Mouse (Mus musculus) CH12.LX (cell line): ENCODE results near the gene Psmd2. TPM values are rescaled to one million over a fixed set of nuclear protein-coding genes. Genes with fewer than 3 reads are reported as not detected.

Experiments
- DNase-seq: peaks from one replicate; pipeline ENCODE4 v3.0.0-alpha.2; 2013; ENCODE audit errors: extremely low read depth
- H3K27ac ChIP-seq: 2 replicates; pipeline ENCODE4 v1.5.1; 2012; ENCODE audit warnings: low read depth, mild to moderate bottlenecking, control low read depth, moderate library complexity; ENCODE audit not compliant: insufficient read depth
- H3K27me3 ChIP-seq: replicated peaks from 2 replicates; pipeline ENCODE3; 2012; ENCODE audit warnings: inconsistent platforms
- H3K36me3 ChIP-seq, 2 experiments: replicated peaks in 1 of 2; 2 replicates each; pipeline versions ENCODE3 to v1.6.1; 2012; ENCODE audit warnings: inconsistent platforms in 1 of 2, low read length in 1 of 2, mild to moderate bottlenecking in 1 of 2, mixed read lengths in 1 of 2, moderate library complexity in 1 of 2; ENCODE audit not compliant: control insufficient read depth in 1 of 2, insufficient read depth in 1 of 2
- H3K4me1 ChIP-seq, 2 experiments: 2 replicates each; pipeline ENCODE4 v1.6.1; 2012; ENCODE audit warnings: inconsistent platforms in 1 of 2, moderate library complexity in 1 of 2; ENCODE audit not compliant: insufficient read depth in 2 of 2, control insufficient read depth in 1 of 2
- H3K4me2 ChIP-seq: 2 replicates; pipeline ENCODE4 v1.6.1; 2012; ENCODE audit warnings: low read depth, mild to moderate bottlenecking, control low read depth; ENCODE audit not compliant: poor library complexity, insufficient read depth, severe bottlenecking
- H3K4me3 ChIP-seq, 3 experiments: fragments of 150-350 bp in 1 of 3; sonication (generic) in 1 of 3; replicated peaks in 1 of 3; 2 replicates each; pipeline versions ENCODE3 to v1.5.1; 2011 to 2012; ENCODE audit warnings: low read depth in 2 of 3, low read length in 2 of 3, mild to moderate bottlenecking in 2 of 3, moderate library complexity in 2 of 3, control low read depth in 1 of 3, improper control_type of control experiment in 1 of 3, inconsistent platforms in 1 of 3, mixed read lengths in 1 of 3; ENCODE audit not compliant: poor library complexity in 1 of 3
- H3K79me2 ChIP-seq: replicated peaks from 2 replicates; pipeline ENCODE4 v1.6.1; 2012; ENCODE audit warnings: mild to moderate bottlenecking, moderate library complexity; ENCODE audit not compliant: control insufficient read depth, poor library complexity, insufficient read depth, severe bottlenecking; ENCODE audit errors: extremely low read depth
- H3K9ac ChIP-seq: 2 replicates; pipeline ENCODE4 v1.6.1; 2012; ENCODE audit warnings: low read depth, mild to moderate bottlenecking, control low read depth, moderate library complexity; ENCODE audit not compliant: insufficient read depth
- H3K9me3 ChIP-seq: replicated peaks from 2 replicates; pipeline ENCODE3; 2012; ENCODE audit warnings: low read length, inconsistent platforms, mixed read lengths
- CHD1 ChIP-seq: IDR thresholded peaks from 2 replicates; pipeline ENCODE4 v1.6.1; 2012; ENCODE audit warnings: low read depth, low read length, improper control_type of control experiment, inconsistent platforms
- CHD2 ChIP-seq: IDR thresholded peaks from 2 replicates; pipeline ENCODE4 v1.6.1; 2011; ENCODE audit warnings: low read length, improper control_type of control experiment
- E2F4 ChIP-seq: IDR thresholded peaks from 2 replicates; pipeline ENCODE4 v1.6.1; 2011; ENCODE audit warnings: low read depth, low read length, improper control_type of control experiment; ENCODE audit not compliant: insufficient replicate concordance
- ELF1 ChIP-seq: IDR thresholded peaks from 2 replicates; pipeline ENCODE4 v1.6.1; 2014; ENCODE audit warnings: low read depth, mild to moderate bottlenecking, inconsistent platforms, low read length, improper control_type of control experiment
- GABPA ChIP-seq: IDR thresholded peaks from 2 replicates; pipeline ENCODE4 v1.6.1; 2012; ENCODE audit warnings: low read depth, low read length, improper control_type of control experiment, inconsistent platforms; ENCODE audit not compliant: insufficient replicate concordance
- JUND ChIP-seq: conservative IDR thresholded peaks from 2 replicates; pipeline ENCODE4 v1.6.1; 2011; ENCODE audit warnings: low read depth, low read length, improper control_type of control experiment
- KAT2A ChIP-seq: IDR thresholded peaks from 2 replicates; pipeline ENCODE4 v1.6.1; 2012; ENCODE audit warnings: low read length, improper control_type of control experiment, inconsistent platforms; ENCODE audit not compliant: insufficient replicate concordance
- MAFK ChIP-seq: IDR thresholded peaks from 2 replicates; pipeline ENCODE4 v1.6.1; 2011; ENCODE audit warnings: low read length, improper control_type of control experiment; ENCODE audit not compliant: insufficient replicate concordance
- MAZ ChIP-seq: IDR thresholded peaks from 2 replicates; pipeline ENCODE4 v1.6.1; 2012; ENCODE audit warnings: low read depth, mild to moderate bottlenecking, inconsistent platforms, low read length, improper control_type of control experiment, moderate library complexity
- MEF2A ChIP-seq: IDR thresholded peaks from 2 replicates; pipeline ENCODE4 v1.6.1; 2014; ENCODE audit warnings: low read depth, mild to moderate bottlenecking, inconsistent platforms, low read length, improper control_type of control experiment, borderline replicate concordance
- NELFE ChIP-seq: IDR thresholded peaks from 2 replicates; pipeline ENCODE4 v1.6.1; 2011; ENCODE audit warnings: low read depth, low read length, improper control_type of control experiment
- NRF1 ChIP-seq: IDR thresholded peaks from 2 replicates; pipeline ENCODE4 v1.6.1; 2014; ENCODE audit warnings: low read depth, mild to moderate bottlenecking, inconsistent platforms, low read length, improper control_type of control experiment, moderate library complexity
- POLR2A ChIP-seq: IDR thresholded peaks from 2 replicates; pipeline ENCODE4 v1.6.1; 2011; ENCODE audit warnings: low read depth, mild to moderate bottlenecking, improper control_type of control experiment, low read length
- RCOR1 ChIP-seq: conservative IDR thresholded peaks from 2 replicates; pipeline ENCODE4 v1.6.1; 2012; ENCODE audit warnings: low read depth, mild to moderate bottlenecking, inconsistent platforms, low read length, improper control_type of control experiment
- SMC3 ChIP-seq: IDR thresholded peaks from 2 replicates; pipeline ENCODE4 v1.6.1; 2011; ENCODE audit warnings: low read depth, low read length, improper control_type of control experiment
- ZNF384 ChIP-seq: IDR thresholded peaks from 2 replicates; pipeline ENCODE4 v1.6.1; 2012; ENCODE audit warnings: low read depth, low read length, improper control_type of control experiment, inconsistent platforms
- dilution Hi-C: fragments of 300-500 bp; cut with MboI; formaldehyde crosslinking; loops from 2 replicates; pipeline ENCODE4 v1.14.3; 2020; ENCODE audit warnings: low sequenced_read_pairs; ENCODE audit not compliant: extremely low pct_unique_long_range_greater_than_20kb, extremely low pct_ligation_motif_present
- in situ Hi-C: fragments of 300-500 bp; cut with MboI; formaldehyde crosslinking; loops from 3 replicates; pipeline ENCODE4 v1.14.3; 2019; ENCODE audit warnings: low sequenced_read_pairs, low pct_ligation_motif_present, low pct_unique_long_range_greater_than_20kb, mixed read lengths
- polyA plus RNA-seq: library from polyadenylated mRNA; unstranded; fragments of >175 nt; gene quantifications from 2 replicates; pipeline ENCODE4 v1.2.1, GENCODE M21; 2012; ENCODE audit warnings: low read depth; ENCODE audit not compliant: insufficient read length
- total RNA-seq, 2 experiments: library from RNA; depleted of rRNA; stranded (reverse); fragments of 300-350 nt in 1 of 2; fragments of >200 nt in 1 of 2; gene quantifications; 2 replicates each; pipeline ENCODE4 v1.2.3; 2012 to 2014

Gene Psmd2
- total and polyA plus RNA-seq, 3 experiments = 273 to 528 (median 340) TPM

DNA sequence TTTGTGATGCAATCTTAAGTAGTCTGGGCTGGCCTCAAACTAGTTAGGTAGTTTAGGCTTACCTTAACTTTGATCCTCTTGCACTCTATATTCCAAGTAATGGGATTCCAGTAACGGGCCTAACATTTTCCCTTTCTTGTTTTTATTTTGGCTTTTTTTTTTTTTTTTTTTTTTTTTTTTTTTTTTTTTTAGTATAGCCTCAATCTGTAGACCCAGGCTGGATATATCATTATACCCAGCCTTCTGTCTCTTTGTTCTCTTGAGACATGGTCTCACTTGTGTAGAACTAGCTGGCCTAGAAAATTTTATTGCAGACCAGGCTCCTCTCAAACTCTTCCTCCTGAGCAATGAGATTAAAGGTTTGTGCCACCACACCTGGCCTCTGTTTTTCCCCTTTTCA, 40.2 kb downstream of the Psmd2 start:
- Histone ChIP-seq H3K36me3 (peaks cover 55 to 79% of the 10 kb centered on the region in 2 experiments), H3K4me2 (no peak overlapping the region), H3K27ac (no peak overlapping the region), H3K27me3 (no peaks in the 10 kb centered on the region), H3K9me3 (no peaks in the 10 kb centered on the region), H3K79me2 (no peaks in the 10 kb centered on the region), H3K4me1 (peaks cover 0 to 33% of the 10 kb centered on the region in 2 experiments; a peak in 2 of 4 replicates), H3K9ac (no peak overlapping the region), H3K4me3 (no peak overlapping the region)
- in situ Hi-C loops (no loop called here), dilution Hi-C loops (no loop called here)
- no peak for DNase-seq
- TF ChIP-seq E2F4 = no peak
- peak; percentile 75 for TF ChIP-seq ZNF384
- TF ChIP-seq NRF1 = no peak
- no peak for TF ChIP-seq MAFK

DNA sequence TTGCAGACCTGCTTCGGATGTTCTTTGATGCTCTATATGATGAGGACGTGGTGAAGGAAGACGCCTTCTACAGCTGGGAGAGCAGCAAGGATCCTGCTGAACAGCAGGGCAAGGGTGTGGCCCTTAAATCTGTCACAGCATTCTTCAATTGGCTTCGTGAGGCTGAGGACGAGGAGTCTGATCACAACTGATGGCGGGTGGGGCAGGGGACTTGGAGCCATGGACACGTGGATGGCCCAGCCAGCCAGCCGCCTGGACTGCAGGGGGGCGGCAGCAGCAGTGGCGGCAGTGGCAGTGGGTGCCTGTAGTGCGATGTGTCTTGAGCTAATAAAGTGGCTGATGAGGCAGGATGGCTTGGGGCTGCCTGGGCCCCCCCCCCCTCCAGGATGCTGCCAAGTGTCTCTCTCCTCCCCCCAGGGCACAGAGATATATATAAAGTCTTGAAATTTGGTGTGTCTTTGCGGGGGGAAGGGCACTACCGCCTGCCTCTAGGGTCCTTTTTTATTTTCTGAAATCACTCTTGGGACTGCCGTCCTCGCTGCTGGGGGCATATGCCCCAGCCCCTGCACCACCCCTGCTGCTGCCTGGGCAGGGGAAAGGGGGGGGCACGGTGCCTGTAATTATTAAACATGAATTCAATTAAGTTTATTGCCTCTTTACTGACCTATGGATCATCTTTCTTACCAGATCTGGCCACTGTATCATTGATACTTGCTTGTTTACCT, 41.0 kb downstream of the Psmd2 start:
- H3K27ac ChIP-seq = no peak overlapping the region
- dilution Hi-C loops (no loop called here), in situ Hi-C loops (no loop called here)
- DNase-seq = no peak
- H3K4me3 ChIP-seq = no peak overlapping the region
- H3K9me3 ChIP-seq = no peaks in the 10 kb centered on the region
- peaks cover 0 to 33% of the 10 kb centered on the region in 2 experiments; a peak in 2 of 4 replicates for H3K4me1 ChIP-seq
- no peak overlapping the region for H3K4me2 ChIP-seq
- no peaks in the 10 kb centered on the region for H3K27me3 ChIP-seq
- TF ChIP-seq ELF1 (no peak), CHD1 (no peak), POLR2A (peak; percentile 33; the same call in 1 of the 2 replicates), JUND (no peak), MAZ (0 out of 2 replicates have a peak, but pooled peaks have one; percentile 3), GABPA (no peak), MAFK (no peak), ZNF384 (no peak)
- TF ChIP-seq, all 38 proteins: peak for 2
- Histone ChIP-seq H3K9ac (no peak overlapping the region), H3K79me2 (no peaks in the 10 kb centered on the region), H3K36me3 (peaks cover 47 to 71% of the 10 kb centered on the region in 2 experiments)

DNA sequence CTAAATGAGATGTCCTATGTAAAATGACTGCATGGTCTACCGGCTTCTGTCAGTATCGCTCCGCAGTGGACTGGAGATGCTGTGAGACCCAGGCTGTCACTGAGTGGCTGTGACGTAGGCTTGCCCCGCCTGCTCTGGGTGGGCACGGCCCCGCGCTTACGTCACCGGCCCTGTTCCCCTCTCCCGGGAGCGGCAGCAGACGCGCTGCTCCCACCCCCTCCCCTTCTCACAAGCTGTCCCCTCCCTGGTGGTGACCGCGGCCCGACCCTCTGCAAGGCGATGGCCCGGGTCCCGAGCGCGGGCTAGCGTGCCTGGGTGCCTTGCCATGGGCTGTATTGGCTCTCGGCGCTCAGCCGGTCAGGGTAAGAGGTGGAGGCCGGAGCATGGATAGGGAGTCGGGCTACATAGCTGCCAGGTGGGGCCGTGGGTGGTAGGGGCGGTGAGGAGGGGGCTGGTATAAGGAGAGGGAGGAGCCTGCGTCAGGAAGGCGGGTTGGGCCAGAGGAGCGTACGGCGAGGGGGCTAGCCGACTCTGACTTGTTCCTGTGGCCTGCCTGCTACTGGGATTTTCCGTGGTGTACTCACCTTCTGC, 41.8 kb downstream of the Psmd2 start, which contains the start of gene Fam131a:
TSS of gene Fam131a (plus strand) at position 131 of the 591 bp plus-strand sequence.
- H3K9me3 ChIP-seq = no peaks in the 10 kb centered on the region
- TF ChIP-seq POLR2A (peak; percentile 54; the same call in 1 of the 2 replicates), SMC3 (no peak), KAT2A (no peak), CHD2 (no peak), MEF2A (no peak), NELFE (no peak), RCOR1 (no peak), ZNF384 (no peak)
- TF ChIP-seq, all 38 proteins: peak for 1
- in situ Hi-C loops = no loop called here
- Histone ChIP-seq H3K9ac (no peak within 1 kb of the TSS), H3K79me2 (no peaks in the 10 kb centered on the region), H3K27me3 (no peaks in the 10 kb centered on the region), H3K4me1 (peaks cover 0 to 33% of the 10 kb centered on the region in 2 experiments; a peak in 2 of 4 replicates), H3K36me3 (peaks cover 39 to 63% of the 10 kb centered on the region in 2 experiments), H3K27ac (no peak within 1 kb of the TSS), H3K4me3 (peak within 1 kb of the TSS; percentile 26 to 48 (median 31)), H3K4me2 (no peak within 1 kb of the TSS)
- dilution Hi-C loops = no loop called here
- DNase-seq = peak; percentile 73
